Mouse (Mus musculus): ENCODE data around the gene Fam89b. TPM values are rescaled to one million over a fixed set of nuclear protein-coding genes. Genes with fewer than 3 reads are reported as not detected.

Gene Fam89b
- polyA plus RNA-seq, 1 experiment from 2014 or later, result 98.4 TPM

DNA sequence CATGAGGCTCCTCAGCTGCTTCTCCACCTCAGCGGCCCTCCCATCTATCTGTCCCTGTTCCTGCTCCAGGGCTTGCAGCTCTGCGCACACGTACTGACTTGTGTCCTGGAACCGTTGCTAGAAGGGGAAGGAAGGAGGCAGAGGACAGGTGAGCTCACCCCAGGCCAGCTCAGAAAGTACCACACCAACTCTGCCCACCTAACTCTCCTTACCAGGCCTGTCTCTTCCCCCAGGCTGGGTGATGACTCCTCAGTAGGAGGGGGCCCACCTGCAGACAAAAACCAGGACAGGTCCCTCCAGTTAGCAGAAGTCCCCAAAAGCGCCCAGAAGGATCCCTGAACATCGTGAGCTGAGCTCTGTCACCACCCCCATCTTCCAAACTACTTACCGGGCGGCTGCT is 18.9 kb downstream of the Fam89b start:
- no peak overlapping the region for H3K27ac ChIP-seq (ENCODE audit: low read length)
- no peak overlapping the region for H3K4me2 ChIP-seq (replicated peaks; ENCODE audit: low read depth, low read length)
- ATAC-seq (ENCODE audit: insufficient number of reproducible peaks, insufficient read depth, low FRiP score, low read depth), result no peak
- H3K9ac ChIP-seq (replicated peaks; ENCODE audit: low read depth, low read length), result no peak overlapping the region
- no peaks in the 10 kb centered on the region for H3K9me3 ChIP-seq (ENCODE audit: control insufficient read depth, low read depth, low read length)
- peaks cover 40% of the 10 kb centered on the region for H3K36me3 ChIP-seq (ENCODE audit: control insufficient read depth, insufficient read depth, low read length)
- peaks cover 19% of the 10 kb centered on the region; the same call in 1 of the 2 replicates for H3K4me1 ChIP-seq (ENCODE audit: control insufficient read depth, insufficient read depth, low read length)
- 87% methylated on average over 8 of the region's 8 CpGs for WGBS
- no peaks in the 10 kb centered on the region for H3K27me3 ChIP-seq (ENCODE audit: control insufficient read depth, insufficient read depth, low read length)
- no peak overlapping the region for H3K4me3 ChIP-seq (ENCODE audit: low read depth, low read length)

DNA sequence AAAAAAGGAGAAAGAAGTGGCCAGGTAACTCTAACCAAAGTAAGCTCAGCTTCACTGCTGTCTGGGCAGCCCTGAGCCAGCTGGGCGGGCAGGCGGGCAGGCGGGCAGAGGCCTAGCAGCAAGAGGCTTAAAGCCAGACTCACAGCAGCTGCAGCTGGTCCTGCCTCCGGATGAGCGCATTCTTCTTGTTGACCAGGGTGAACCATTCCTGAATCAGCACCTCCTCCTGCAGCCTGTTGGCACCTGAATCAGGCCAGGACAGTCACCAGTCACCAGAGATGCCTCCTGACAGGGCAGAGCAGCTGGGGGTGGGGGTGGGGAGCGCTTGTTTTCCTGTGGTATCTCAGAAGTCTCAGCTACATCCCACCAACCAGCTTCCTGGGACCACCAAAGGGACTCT is 19.4 kb downstream of the Fam89b start:
- H3K9ac ChIP-seq (replicated peaks; ENCODE audit: low read depth, low read length), result no peak overlapping the region
- no peaks in the 10 kb centered on the region for H3K9me3 ChIP-seq (ENCODE audit: control insufficient read depth, low read depth, low read length)
- H3K27ac ChIP-seq (ENCODE audit: low read length), result no peak overlapping the region
- 94% methylated on average over 6 of the region's 6 CpGs for WGBS
- H3K4me3 ChIP-seq (ENCODE audit: low read depth, low read length), result no peak overlapping the region
- peaks cover 38% of the 10 kb centered on the region for H3K36me3 ChIP-seq (ENCODE audit: control insufficient read depth, insufficient read depth, low read length)
- ATAC-seq (ENCODE audit: insufficient number of reproducible peaks, insufficient read depth, low FRiP score, low read depth), result no peak
- no peaks in the 10 kb centered on the region for H3K27me3 ChIP-seq (ENCODE audit: control insufficient read depth, insufficient read depth, low read length)
- H3K4me1 ChIP-seq (ENCODE audit: control insufficient read depth, insufficient read depth, low read length), result peaks cover 21% of the 10 kb centered on the region; the same call in 1 of the 2 replicates
- no peak overlapping the region for H3K4me2 ChIP-seq (replicated peaks; ENCODE audit: low read depth, low read length)

DNA sequence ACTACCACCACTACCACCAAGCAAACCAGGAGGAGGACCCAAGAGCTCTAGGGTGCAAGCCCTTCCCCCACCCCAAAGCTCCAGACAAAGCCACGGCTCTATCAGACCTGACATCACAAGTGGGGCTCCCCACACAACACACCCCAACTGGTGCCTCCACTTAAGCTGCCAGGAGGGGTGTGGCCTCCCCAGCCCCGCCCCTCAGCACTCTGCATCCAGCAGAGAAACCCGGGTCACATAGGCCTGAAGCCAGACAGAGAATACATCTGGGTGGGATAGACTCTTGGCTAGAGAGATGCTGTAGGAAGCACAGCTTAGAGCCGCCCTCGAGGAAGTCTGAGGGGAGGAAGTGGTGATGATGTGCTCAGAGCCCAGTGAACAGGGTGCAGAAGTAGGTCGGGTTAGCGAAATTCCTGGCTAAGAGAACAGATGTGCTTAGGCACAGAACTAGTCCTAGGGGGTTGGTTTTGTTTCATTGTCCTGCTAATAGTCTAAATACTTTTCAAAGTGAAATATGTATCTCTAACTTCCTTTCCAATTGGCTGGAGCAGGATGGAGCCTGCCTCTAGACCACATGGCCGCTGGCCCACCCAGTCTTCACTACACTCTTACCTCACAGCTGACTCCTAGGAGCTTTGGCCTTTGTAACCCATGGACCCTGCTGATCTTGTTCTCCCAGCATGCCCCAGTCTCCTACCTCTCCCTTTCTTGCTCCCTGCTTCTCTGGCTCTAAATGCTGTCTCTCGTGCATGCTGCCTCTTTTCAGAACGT is 24.5 kb downstream of the Fam89b start:
- Histone ChIP-seq H3K4me3 (ENCODE audit: low read depth, low read length) (no peak overlapping the region), H3K27me3 (ENCODE audit: control insufficient read depth, insufficient read depth, low read length) (no peaks in the 10 kb centered on the region), H3K4me1 (ENCODE audit: control insufficient read depth, insufficient read depth, low read length) (peaks cover 17% of the 10 kb centered on the region; the same call in 1 of the 2 replicates), H3K27ac (ENCODE audit: low read length) (peak overlapping the region; percentile 64), H3K4me2 (replicated peaks; ENCODE audit: low read depth, low read length) (no peak overlapping the region), H3K36me3 (ENCODE audit: control insufficient read depth, insufficient read depth, low read length) (peaks cover 47% of the 10 kb centered on the region), H3K9ac (replicated peaks; ENCODE audit: low read depth, low read length) (no peak overlapping the region), H3K9me3 (ENCODE audit: control insufficient read depth, low read depth, low read length) (no peaks in the 10 kb centered on the region)
- 29% methylated on average over 10 of the region's 10 CpGs for WGBS
- ATAC-seq (ENCODE audit: insufficient number of reproducible peaks, insufficient read depth, low FRiP score, low read depth), result peak; percentile 77

DNA sequence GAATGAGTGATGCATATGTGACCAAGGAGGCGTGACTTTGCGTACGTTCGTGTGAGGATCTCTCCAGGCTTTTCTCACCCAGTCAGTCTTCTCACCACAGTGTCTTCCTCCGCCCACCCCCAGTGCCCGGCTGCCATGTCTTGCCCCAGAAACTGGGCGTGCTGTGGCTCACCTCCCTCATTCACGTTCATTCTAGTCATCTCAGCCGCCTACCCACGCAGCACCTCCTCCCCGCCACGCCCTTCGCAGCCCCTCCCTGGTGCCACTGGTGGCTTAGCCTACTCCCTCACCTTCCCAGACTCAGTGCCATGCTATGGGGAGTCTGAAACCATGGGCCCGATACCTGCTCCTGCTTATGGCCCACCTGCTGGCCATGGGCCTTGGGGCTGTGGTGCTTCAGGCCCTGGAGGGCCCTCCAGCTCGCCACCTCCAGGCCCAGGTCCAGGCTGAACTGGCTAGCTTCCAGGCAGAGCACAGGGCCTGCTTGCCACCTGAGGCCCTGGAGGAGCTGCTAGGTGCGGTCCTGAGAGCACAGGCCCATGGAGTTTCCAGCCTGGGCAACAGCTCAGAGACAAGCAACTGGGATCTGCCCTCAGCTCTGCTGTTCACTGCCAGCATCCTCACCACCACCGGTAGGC is 25.2 kb downstream of the Fam89b start, which contains the start of gene Kcnk7:
Kcnk7 (plus strand) TSS at position 205 of the 638 bp plus-strand sequence.
- Histone ChIP-seq H3K36me3 (ENCODE audit: control insufficient read depth, insufficient read depth, low read length) (peaks cover 51% of the 10 kb centered on the region), H3K4me3 (ENCODE audit: low read depth, low read length) (no peak within 1 kb of the TSS), H3K9me3 (ENCODE audit: control insufficient read depth, low read depth, low read length) (no peaks in the 10 kb centered on the region), H3K9ac (replicated peaks; ENCODE audit: low read depth, low read length) (no peak within 1 kb of the TSS), H3K27me3 (ENCODE audit: control insufficient read depth, insufficient read depth, low read length) (no peaks in the 10 kb centered on the region), H3K4me2 (replicated peaks; ENCODE audit: low read depth, low read length) (no peak within 1 kb of the TSS), H3K27ac (ENCODE audit: low read length) (peak within 1 kb of the TSS; percentile 64), H3K4me1 (ENCODE audit: control insufficient read depth, insufficient read depth, low read length) (peaks cover 17% of the 10 kb centered on the region; the same call in 1 of the 2 replicates)
- WGBS, result 58% methylated on average over 17 of the region's 17 CpGs
- ATAC-seq (ENCODE audit: insufficient number of reproducible peaks, insufficient read depth, low FRiP score, low read depth), result no peak

DNA sequence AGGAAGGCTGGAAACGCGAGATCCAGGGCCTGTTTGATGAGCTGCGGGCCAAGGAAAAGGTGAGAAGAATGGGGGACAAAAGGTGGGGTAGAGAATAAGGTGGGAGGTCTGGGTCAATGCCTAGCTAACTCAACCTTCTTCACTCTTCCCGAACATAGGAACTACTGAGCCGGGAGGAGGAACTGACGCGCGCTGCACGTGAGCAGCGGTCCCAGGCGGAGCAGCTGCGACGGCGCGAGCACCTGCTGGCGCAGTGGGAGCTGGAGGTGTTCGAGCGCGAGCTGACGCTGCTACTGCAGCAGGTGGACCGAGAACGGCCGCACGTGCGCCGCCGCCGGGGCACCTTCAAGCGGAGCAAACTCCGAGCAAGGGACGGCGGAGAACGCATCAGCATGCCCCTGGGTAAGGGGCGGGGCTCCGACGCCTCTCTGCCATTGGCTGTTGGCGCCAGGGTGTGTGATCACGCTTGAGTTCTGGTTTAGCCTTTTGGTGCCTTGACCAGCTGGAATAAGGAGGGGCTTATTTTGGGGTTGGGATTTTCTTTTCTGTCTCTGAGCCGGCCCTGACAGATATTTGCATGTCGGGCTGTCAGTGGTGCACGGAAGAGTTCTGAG is 33.5 kb downstream of the Fam89b start:
- no peak overlapping the region for H3K4me3 ChIP-seq (ENCODE audit: low read depth, low read length)
- H3K27me3 ChIP-seq (ENCODE audit: control insufficient read depth, insufficient read depth, low read length), result no peaks in the 10 kb centered on the region
- no peak overlapping the region for H3K4me2 ChIP-seq (replicated peaks; ENCODE audit: low read depth, low read length)
- no peak overlapping the region for H3K27ac ChIP-seq (ENCODE audit: low read length)
- 34% methylated on average over 41 of the region's 41 CpGs for WGBS
- H3K36me3 ChIP-seq (ENCODE audit: control insufficient read depth, insufficient read depth, low read length), result peaks cover 81% of the 10 kb centered on the region
- peaks cover 20% of the 10 kb centered on the region for H3K4me1 ChIP-seq (ENCODE audit: control insufficient read depth, insufficient read depth, low read length)
- no peak overlapping the region for H3K9ac ChIP-seq (replicated peaks; ENCODE audit: low read depth, low read length)
- no peaks in the 10 kb centered on the region for H3K9me3 ChIP-seq (ENCODE audit: control insufficient read depth, low read depth, low read length)
- 0 out of 2 replicates have a peak, but pooled peaks have one; percentile 28 for ATAC-seq (ENCODE audit: insufficient number of reproducible peaks, insufficient read depth, low FRiP score, low read depth)

DNA sequence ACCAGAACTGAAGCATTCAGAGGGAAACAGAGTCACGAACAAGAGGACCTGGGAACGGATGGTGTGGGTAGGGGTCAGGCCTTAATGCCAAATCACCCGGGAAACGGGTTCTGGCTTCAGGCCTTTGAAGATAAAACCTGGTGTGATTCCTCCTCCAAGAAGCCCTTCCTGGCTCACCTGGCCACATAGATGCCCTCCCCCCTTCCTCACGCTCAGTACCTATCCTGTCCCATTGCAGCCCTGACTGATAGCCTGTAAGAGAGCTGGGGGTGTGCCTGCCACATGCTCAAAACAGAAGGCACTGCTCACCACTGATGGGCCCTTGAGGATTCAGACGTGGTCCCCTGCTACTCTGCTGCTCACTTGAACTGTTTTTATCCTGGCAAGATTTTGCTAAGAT is 35.7 kb downstream of the Fam89b start:
- H3K4me1 ChIP-seq (ENCODE audit: control insufficient read depth, insufficient read depth, low read length), result peaks cover 27% of the 10 kb centered on the region
- H3K4me3 ChIP-seq (ENCODE audit: low read depth, low read length), result no peak overlapping the region
- ATAC-seq (ENCODE audit: insufficient number of reproducible peaks, insufficient read depth, low FRiP score, low read depth), result no peak
- H3K27ac ChIP-seq (ENCODE audit: low read length), result no peak overlapping the region
- H3K36me3 ChIP-seq (ENCODE audit: control insufficient read depth, insufficient read depth, low read length), result peaks cover 62% of the 10 kb centered on the region
- WGBS, result 81% methylated on average over 6 of the region's 6 CpGs
- H3K9ac ChIP-seq (replicated peaks; ENCODE audit: low read depth, low read length), result no peak overlapping the region
- no peaks in the 10 kb centered on the region for H3K9me3 ChIP-seq (ENCODE audit: control insufficient read depth, low read depth, low read length)
- no peak overlapping the region for H3K4me2 ChIP-seq (replicated peaks; ENCODE audit: low read depth, low read length)
- H3K27me3 ChIP-seq (ENCODE audit: control insufficient read depth, insufficient read depth, low read length), result no peaks in the 10 kb centered on the region

DNA sequence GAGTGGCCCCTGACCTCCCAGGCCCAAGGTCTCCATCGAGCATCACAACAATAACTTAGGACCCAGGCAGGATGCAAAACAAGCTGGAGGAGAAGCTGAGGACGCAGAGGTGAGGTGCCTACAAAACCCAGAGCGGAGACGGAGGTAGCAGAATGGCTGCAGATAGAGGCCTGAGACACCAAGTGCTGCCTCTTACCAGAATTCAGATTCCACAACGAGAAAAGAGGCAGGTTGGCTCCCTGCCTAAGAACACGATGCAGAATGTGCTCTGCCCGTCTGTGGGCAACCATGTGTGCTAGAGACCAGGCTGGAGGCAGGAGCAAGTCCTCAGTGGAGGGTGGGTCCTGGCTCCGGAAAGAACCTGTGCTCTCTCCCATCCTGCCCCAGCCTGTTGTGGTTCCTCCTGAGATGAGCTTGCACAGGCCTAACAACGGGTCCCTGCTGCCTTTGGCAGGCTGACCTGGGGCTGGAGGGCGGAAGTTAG is 36.5 kb downstream of the Fam89b start:
- Histone ChIP-seq H3K27me3 (ENCODE audit: control insufficient read depth, insufficient read depth, low read length) (no peaks in the 10 kb centered on the region), H3K27ac (ENCODE audit: low read length) (peak overlapping the region; percentile 78; the same call in 1 of the 2 replicates), H3K4me3 (ENCODE audit: low read depth, low read length) (peak overlapping the region; percentile 2; the same call in 1 of the 2 replicates), H3K9ac (replicated peaks; ENCODE audit: low read depth, low read length) (peak overlapping the region; percentile 92; the same call in 1 of the 2 replicates), H3K9me3 (ENCODE audit: control insufficient read depth, low read depth, low read length) (no peaks in the 10 kb centered on the region), H3K36me3 (ENCODE audit: control insufficient read depth, insufficient read depth, low read length) (peaks cover 55% of the 10 kb centered on the region), H3K4me2 (replicated peaks; ENCODE audit: low read depth, low read length) (peak overlapping the region; percentile 98), H3K4me1 (ENCODE audit: control insufficient read depth, insufficient read depth, low read length) (peaks cover 28% of the 10 kb centered on the region)
- ATAC-seq (ENCODE audit: insufficient number of reproducible peaks, insufficient read depth, low FRiP score, low read depth), result no peak
- 72% methylated on average over 10 of the region's 10 CpGs for WGBS

All from stomach, embryonic 14.5 days (tissue).